Comparison of ENCODE assay signal across 8 mouse cellular contexts in the genomic region with DNA sequence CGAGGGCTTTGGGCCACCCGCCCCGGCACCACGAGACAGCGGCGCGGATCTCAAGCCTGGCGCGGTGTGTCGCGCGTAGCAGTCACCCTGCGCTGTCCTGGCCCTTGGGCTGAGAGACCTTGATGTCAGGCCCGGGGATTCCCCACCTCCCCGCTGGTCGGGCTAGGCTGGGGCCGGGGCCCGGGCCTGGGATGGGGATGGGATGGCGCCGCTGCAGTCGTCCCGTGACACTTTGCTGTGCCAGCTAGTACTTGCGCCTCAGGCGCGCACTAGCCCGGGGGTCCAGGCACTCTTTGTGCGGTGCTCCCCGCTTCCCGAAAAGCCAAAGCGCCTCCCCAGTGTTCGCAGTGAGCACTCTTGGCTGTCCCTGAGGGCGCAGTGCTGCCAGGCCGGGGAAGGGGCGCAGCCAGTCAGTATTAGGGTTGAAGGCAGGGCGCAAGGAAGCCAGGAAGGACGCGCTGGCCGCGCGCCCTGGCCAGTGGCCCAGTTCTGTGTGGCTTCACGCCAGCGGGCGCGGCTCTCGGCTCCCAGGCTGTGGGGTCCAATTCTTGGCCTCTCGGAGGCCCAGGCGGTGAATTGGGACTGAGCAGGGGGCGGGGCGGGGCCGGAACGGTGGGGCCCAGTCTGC. TPM values are rescaled to one million over a fixed set of nuclear protein-coding genes. Genes with fewer than 3 reads are reported as not detected.
A peak's percentile ranks its signal among the peaks of the same experiment; 100 is the strongest.
DNase-seq lines count a peak whose midpoint lies in the region; ATAC-seq and TF ChIP-seq lines count a peak whose summit lies in the region.

No protein-coding gene starts in this region.

- H3K36me3 ChIP-seq in forebrain, embryonic 10.5 days (replicated peaks) = peaks cover 89% of the 10 kb centered on the region
- H3K36me3 ChIP-seq in heart, embryonic 13.5 days = peaks cover 83% of the 10 kb centered on the region
- peaks cover 36% of the 10 kb centered on the region for H3K36me3 ChIP-seq in kidney, postnatal 0 days (ENCODE audit: insufficient read depth, low read length)
- H3K36me3 ChIP-seq in neural tube, embryonic 11.5 days (ENCODE audit: control insufficient read depth, insufficient read depth, low read length) = peaks cover 15% of the 10 kb centered on the region

- H3K4me1 ChIP-seq in forebrain, embryonic 10.5 days = peaks cover 66% of the 10 kb centered on the region
- peaks cover 73% of the 10 kb centered on the region for H3K4me1 ChIP-seq in heart, embryonic 13.5 days
- H3K4me1 ChIP-seq in kidney, postnatal 0 days (replicated peaks; ENCODE audit: insufficient read depth, low read length) = peaks cover 41% of the 10 kb centered on the region
- H3K4me1 ChIP-seq in neural tube, embryonic 11.5 days (ENCODE audit: control insufficient read depth, insufficient read depth, low read length) = peaks cover 50% of the 10 kb centered on the region

- H3K27me3 ChIP-seq in forebrain, embryonic 10.5 days (ENCODE audit: poor library complexity, severe bottlenecking) = peaks cover 46% of the 10 kb centered on the region
- H3K27me3 ChIP-seq in heart, embryonic 13.5 days (replicated peaks) = no peaks in the 10 kb centered on the region
- no peaks in the 10 kb centered on the region for H3K27me3 ChIP-seq in kidney, postnatal 0 days (ENCODE audit: insufficient read depth, low read length)
- H3K27me3 ChIP-seq in neural tube, embryonic 11.5 days (ENCODE audit: control insufficient read depth, insufficient read depth, low read length) = no peaks in the 10 kb centered on the region

- peak; percentile 45 for ATAC-seq in heart, embryonic 13.5 days (ENCODE audit: extremely low read depth, insufficient number of reproducible peaks, low FRiP score, low TSS enrichment)
- ATAC-seq in kidney, postnatal 0 days (replicated peaks; ENCODE audit: low FRiP score, low read depth) = peak; percentile 63
- no peak; the same call in 1 of the 2 replicates for ATAC-seq in neural tube, embryonic 11.5 days (ENCODE audit: insufficient read depth, low FRiP score, low TSS enrichment)

- peak overlapping the region; percentile 60 for H3K4me2 ChIP-seq in heart, embryonic 13.5 days
- H3K4me2 ChIP-seq in kidney, postnatal 0 days (ENCODE audit: low read length) = peak overlapping the region; percentile 51
- H3K4me2 ChIP-seq in neural tube, embryonic 11.5 days (ENCODE audit: low read depth) = peak overlapping the region; percentile 45

- no peaks in the 10 kb centered on the region for H3K9me3 ChIP-seq in forebrain, embryonic 10.5 days
- no peaks in the 10 kb centered on the region for H3K9me3 ChIP-seq in heart, embryonic 13.5 days
- H3K9me3 ChIP-seq in kidney, postnatal 0 days (replicated peaks; ENCODE audit: low read length) = no peaks in the 10 kb centered on the region
- no peaks in the 10 kb centered on the region for H3K9me3 ChIP-seq in neural tube, embryonic 11.5 days (ENCODE audit: control insufficient read depth, low read length)

- H3K4me3 ChIP-seq in forebrain, embryonic 10.5 days = peak overlapping the region; percentile 42
- H3K4me3 ChIP-seq in heart, embryonic 13.5 days = peak overlapping the region; percentile 31
- H3K4me3 ChIP-seq in kidney, postnatal 0 days (replicated peaks; ENCODE audit: low read depth, low read length) = peak overlapping the region; percentile 22
- H3K4me3 ChIP-seq in neural tube, embryonic 11.5 days (ENCODE audit: low read depth, low read length) = peak overlapping the region; percentile 26

- DNase-seq in layer of hippocampus, adult 11-12 months (ENCODE audit: low spot score) = peak; percentile 81
- DNase-seq in layer of hippocampus, adult 9-10 months (ENCODE audit: low spot score) = no peak
- DNase-seq in forebrain, embryonic 10.5 days (ENCODE audit: extremely low spot score, low spot score) = peak; percentile 58
- DNase-seq in kidney, postnatal 0 days (ENCODE audit: low spot score) = peak; percentile 80
- peak; percentile 59 for DNase-seq in liver
- DNase-seq in neural tube, embryonic 11.5 days (ENCODE audit: low spot score) = peak; percentile 59
- peak; percentile 69 for DNase-seq in testis, postnatal 14 days (ENCODE audit: low spot score)

- H3K27ac ChIP-seq in forebrain, embryonic 10.5 days = peak overlapping the region; percentile 80
- H3K27ac ChIP-seq in heart, embryonic 13.5 days (replicated peaks) = peak overlapping the region; percentile 74
- peak overlapping the region; percentile 54 for H3K27ac ChIP-seq in kidney, postnatal 0 days
- peak overlapping the region; percentile 69 for H3K27ac ChIP-seq in neural tube, embryonic 11.5 days (ENCODE audit: low read depth, low read length)

- WGBS in forebrain, embryonic 10.5 days = 12% methylated on average over 51 of the region's 51 CpGs
- 18% methylated on average over 51 of the region's 51 CpGs for WGBS in heart, embryonic 13.5 days
- WGBS in kidney, postnatal 0 days = 15% methylated on average over 50 of the region's 51 CpGs
- WGBS in neural tube, embryonic 11.5 days = 11% methylated on average over 51 of the region's 51 CpGs

- peak overlapping the region; percentile 73 for H3K9ac ChIP-seq in heart, embryonic 13.5 days
- peak overlapping the region; percentile 50; the same call in 1 of the 2 replicates for H3K9ac ChIP-seq in kidney, postnatal 0 days (ENCODE audit: low read depth, low read length)
- H3K9ac ChIP-seq in neural tube, embryonic 11.5 days (ENCODE audit: low read length) = peak overlapping the region; percentile 51

- no peak for TF ChIP-seq CTCF in kidney, postnatal 0 days (IDR thresholded peaks at IDR 0.05; ENCODE audit: low read depth)

RNA-seq across cellular contexts. Expression of a gene that starts 5.7 kb away (rescaled TPM):
- 5.2 TPM in 2 replicates for polyA plus RNA-seq in forebrain, embryonic 10.5 days (2016; fragmentation: Nextera tagmentation; extraction: Ambion mirVana)
- 3.5 and 3.7 TPM in 2 replicates for polyA plus RNA-seq in heart, embryonic 13.5 days (2015; fragmentation: Nextera tagmentation; extraction: Ambion mirVana)
- polyA plus RNA-seq in kidney, postnatal 0 days (2015; fragmentation: Nextera tagmentation; extraction: Ambion mirVana) = 4.8 and 5.2 TPM in 2 replicates
- polyA plus RNA-seq in neural tube, embryonic 11.5 days (2014; fragmentation: Nextera tagmentation; extraction: Ambion mirVana) = 15.1 and 16.3 TPM in 2 replicates

RNA-seq across cellular contexts. Expression of a gene that starts 40.3 kb away (rescaled TPM):
- polyA plus RNA-seq in forebrain, embryonic 10.5 days (2016; fragmentation: Nextera tagmentation; extraction: Ambion mirVana) = 44.5 and 45.0 TPM in 2 replicates
- polyA plus RNA-seq in heart, embryonic 13.5 days (2015; fragmentation: Nextera tagmentation; extraction: Ambion mirVana) = 18.8 and 22.3 TPM in 2 replicates
- 19.2 and 21.9 TPM in 2 replicates for polyA plus RNA-seq in kidney, postnatal 0 days (2015; fragmentation: Nextera tagmentation; extraction: Ambion mirVana)
- 25.6 and 35.1 TPM in 2 replicates for polyA plus RNA-seq in neural tube, embryonic 11.5 days (2014; fragmentation: Nextera tagmentation; extraction: Ambion mirVana)

RNA-seq across cellular contexts. Expression of a gene that starts 59.9 kb away (rescaled TPM):
- 237 and 242 TPM in 2 replicates for polyA plus RNA-seq in forebrain, embryonic 10.5 days (2016; fragmentation: Nextera tagmentation; extraction: Ambion mirVana)
- polyA plus RNA-seq in heart, embryonic 13.5 days (2015; fragmentation: Nextera tagmentation; extraction: Ambion mirVana) = 129 and 138 TPM in 2 replicates
- polyA plus RNA-seq in kidney, postnatal 0 days (2015; fragmentation: Nextera tagmentation; extraction: Ambion mirVana) = 195 and 196 TPM in 2 replicates
- polyA plus RNA-seq in neural tube, embryonic 11.5 days (2014; fragmentation: Nextera tagmentation; extraction: Ambion mirVana) = 247 and 255 TPM in 2 replicates
